Mouse (Mus musculus) hematopoietic stem cell, adult 5-6 weeks (primary cell): ENCODE measurements around the gene Vangl2. TPM values are rescaled to one million over a fixed set of nuclear protein-coding genes. Genes with fewer than 3 reads are reported as not detected.

Source experiments
- ATAC-seq, 2 experiments: fragments of 125-278 bp in 1 of 2; replicated peaks in 1 of 2; 2 replicates each; pipeline ENCODE4 v1.8.0; 2016 to 2017; ENCODE audit warnings: inconsistent platforms in 2 of 2, mild to moderate bottlenecking in 2 of 2, moderate number of reproducible peaks in 2 of 2, low read depth in 1 of 2, moderate TSS enrichment in 1 of 2; ENCODE audit not compliant: low FRiP score in 2 of 2, poor library complexity in 2 of 2, severe bottlenecking in 2 of 2, insufficient read depth in 1 of 2, low TSS enrichment in 1 of 2
- total RNA-seq: library from RNA; stranded (forward); fragments of 172-1452, 232-1000 nt; gene quantifications from 2 replicates; pipeline ENCODE4 v1.2.3, GENCODE M21; 2017

The Vangl2 gene
- total RNA-seq, 1 experiment from 2014 or later: 5.2 TPM

- no peak for ATAC-seq
Measured at GRCm38 (mm10) chr1:172015312-172015939, 12.8 kb downstream of the Vangl2 start.

GRCm38 (mm10) chr1:172014771-172015170 lies 13.5 kb downstream of the Vangl2 start:
- ATAC-seq: no peak

GRCm38 (mm10) chr1:172012030-172012429 lies 16.2 kb downstream of the Vangl2 start:
- peak; percentile 77 to 80 for ATAC-seq

DNA sequence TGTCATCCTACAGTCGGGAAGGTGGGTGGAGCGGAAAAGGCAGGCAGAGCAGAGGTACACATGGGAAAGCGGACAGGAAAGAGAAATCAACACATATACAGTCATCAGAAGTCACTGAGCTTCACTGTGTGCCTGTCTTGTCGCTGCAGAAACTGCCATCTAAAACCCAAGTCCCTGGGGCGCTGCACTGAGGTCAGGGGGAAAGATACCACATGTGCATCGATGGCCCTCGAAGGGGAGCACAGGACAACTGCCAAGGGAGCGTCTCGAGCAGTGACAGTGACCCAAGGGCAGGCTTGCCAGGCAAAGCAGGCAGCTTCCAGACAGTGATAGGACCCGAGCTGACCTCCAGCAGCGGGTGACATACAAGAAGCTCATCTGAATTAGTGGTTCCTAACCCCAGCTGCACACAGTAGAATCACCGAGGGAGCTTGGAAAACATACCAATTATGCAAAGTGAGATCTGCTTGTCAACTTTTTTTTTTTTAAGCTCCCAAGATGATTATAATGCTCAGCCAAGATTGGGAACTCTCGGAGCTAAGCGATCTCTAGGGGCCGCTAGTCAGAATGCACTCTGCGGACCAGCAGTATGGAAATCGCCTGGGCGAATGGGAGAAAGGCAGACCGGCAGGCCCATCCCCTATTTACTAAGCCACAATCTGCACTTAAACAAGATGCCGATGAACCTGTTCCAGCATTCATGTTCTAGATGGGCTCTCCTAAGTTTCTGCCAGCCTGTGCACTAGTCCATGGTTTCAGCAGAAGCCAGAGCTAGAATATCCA lies 18.0 kb downstream of the Vangl2 start:
- no peak for ATAC-seq

DNA sequence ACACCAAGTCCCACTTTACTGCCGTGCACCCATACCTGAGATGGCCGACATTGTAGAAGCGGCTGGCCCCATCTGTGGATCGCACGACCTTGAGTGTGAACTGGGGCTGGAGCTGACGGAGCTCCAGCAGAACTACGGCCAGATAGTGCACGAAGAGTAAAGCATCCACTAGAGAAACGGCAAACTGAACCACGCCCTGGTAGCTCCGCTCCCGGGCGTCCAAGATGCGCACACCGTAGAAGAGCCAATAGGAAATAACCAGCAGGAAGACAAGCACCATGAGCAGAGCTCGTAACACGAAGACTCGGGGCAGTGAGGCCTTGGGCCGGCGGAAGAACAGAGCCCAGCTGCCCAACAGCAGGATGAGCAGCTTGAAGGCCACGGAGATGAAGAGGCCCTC lies 18.8 kb downstream of the Vangl2 start:
- ATAC-seq: no peak

GRCm38 (mm10) chr1:172008351-172008750 lies 19.9 kb downstream of the Vangl2 start:
- ATAC-seq: no peak

DNA sequence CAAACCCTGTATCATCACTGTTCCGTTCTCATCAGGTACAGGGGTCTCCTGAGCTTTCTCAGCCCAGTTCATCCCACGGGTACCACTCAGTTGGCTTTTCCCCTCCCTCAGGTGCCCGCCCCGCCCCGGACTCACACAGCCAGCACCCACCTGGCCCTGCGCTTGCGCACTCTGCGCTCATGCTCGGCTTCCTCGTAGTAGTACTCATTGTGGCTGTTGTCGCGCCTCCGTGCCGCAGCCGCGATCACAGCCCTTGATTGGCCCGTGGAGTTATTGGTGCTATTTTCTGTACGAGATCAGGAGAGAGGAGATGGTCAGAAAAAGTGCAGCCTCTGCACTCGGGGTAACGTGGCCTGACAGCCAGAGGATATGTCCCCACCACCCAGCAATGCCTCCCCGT lies 20.5 kb downstream of the Vangl2 start:
- ATAC-seq: no peak

DNA sequence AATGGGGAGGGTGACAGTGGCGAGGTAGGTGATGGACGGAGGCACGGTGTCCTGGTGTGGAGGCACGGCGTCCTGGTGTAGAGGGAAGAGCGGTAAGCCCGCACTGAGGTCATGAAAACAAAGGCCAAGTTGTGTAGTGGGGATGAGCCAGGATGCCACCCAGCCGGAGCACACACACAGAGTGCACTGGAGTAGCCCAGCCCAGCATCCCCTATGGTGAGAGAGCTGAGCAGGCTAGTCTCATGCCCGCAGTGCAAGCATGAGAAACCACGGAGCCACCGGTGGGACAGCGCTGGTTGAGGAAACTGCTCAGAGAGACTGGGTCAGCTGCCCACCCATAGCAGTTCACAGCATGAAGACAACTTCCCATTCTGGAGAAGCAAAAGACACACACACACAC lies 26.6 kb downstream of the Vangl2 start:
- peak in 1 of 2 experiments; percentile 10; a peak in 1 of 4 replicates for ATAC-seq

DNA sequence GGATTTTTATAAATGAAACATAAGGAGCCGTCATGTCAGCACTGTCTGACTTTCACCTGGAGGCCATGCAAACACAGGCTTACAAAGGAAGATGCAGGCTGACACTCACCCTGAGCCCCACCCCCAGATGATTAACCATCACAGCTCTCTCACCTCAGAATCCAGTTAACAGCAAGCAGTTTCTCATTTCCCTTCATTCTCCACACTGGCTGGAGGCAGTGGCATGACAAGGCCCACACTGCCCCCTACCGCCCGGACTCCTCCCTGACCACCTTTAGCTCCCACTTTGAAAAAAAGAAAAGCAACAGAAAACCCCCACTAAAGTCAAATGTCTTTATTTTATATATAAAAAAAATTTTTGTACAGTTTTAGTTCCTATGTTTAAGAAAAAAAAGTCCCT lies 27.6 kb downstream of the Vangl2 start:
- ATAC-seq: peak; percentile 66 to 80

- ATAC-seq: no peak
Measured at GRCm38 (mm10) chr1:171998820-171999597, 29.2 kb downstream of the Vangl2 start.

DNA sequence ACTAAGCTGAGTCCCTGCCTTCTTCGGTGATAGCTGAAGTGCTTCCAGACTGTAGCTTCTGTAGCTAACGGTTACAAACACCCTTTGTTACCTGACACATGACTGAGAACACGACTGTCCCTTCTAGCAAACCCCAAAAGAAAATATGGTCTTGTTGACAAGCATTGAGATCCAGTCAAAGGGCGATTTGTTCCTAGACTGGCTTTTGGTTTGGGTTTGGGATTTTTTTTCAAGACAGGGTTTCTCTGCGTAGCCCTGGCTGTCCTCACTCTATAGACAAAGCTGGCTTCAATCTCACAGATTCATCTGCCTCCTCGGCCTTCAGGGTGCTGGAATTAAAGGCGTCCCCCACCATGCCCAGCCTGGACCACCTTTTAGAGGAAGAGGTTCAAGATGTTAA lies 31.5 kb downstream of the Vangl2 start:
- ATAC-seq: no peak

DNA sequence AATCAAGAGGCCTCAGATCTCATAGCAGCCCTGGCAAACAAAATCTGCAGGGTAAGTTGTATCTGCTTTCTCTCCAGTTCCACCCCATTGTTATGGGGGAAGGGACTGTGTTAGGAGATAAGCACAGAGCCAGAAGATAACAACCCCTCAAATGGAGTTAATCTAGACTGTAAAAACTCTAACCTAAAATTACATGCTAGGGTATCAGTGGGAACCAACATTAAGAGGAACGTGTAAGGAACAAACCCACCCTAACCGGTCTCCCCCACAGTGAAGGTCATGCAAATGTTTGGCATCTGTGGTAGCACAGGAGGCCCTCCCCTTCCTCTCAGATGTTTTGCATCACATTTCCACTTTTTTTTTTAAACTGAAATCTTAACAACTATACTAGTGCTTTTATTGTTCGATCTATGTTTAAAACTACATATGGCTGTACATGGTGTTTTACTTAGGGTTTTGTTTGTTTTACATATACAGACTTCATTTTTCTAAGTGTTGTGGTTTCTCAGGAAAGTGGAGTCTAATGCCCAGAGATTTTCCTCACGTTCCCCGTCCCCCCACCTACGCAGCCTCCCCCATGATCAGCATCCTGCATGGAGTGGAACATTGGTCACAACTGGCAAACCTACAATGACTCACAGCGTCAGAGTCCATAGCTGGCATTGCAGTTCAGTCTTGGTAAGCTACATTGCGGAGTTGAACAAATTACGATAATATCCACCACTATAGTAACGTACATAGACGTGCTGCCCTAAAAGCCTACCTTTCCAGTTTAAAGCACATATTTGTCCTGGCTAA lies 33.1 kb downstream of the Vangl2 start:
- ATAC-seq: peak; percentile 48 to 49

- ATAC-seq: no peak
Measured at GRCm38 (mm10) chr1:171994501-171994900, 33.7 kb downstream of the Vangl2 start.

GRCm38 (mm10) chr1:171992901-171993530 lies 35.2 kb downstream of the Vangl2 start:
- no peak for ATAC-seq

DNA sequence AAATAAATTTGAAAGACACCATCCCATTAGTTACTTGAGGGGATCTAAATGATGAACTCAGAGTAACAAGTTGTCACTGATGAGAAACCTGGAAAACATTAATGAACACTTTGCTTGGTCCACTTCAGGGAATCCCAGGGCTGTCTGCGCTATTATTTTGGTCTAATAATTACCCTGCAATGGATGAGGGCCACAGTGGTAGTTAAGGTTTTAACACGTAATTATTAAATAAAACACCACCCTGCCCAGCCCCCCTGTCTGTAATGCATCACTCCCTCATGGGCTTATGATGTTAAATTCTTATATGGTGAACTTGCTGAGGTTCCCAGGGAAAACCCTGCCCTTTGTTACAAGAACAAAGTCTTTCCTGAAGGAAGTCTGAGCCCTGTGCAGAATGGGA lies 36.4 kb downstream of the Vangl2 start:
- ATAC-seq: no peak

DNA sequence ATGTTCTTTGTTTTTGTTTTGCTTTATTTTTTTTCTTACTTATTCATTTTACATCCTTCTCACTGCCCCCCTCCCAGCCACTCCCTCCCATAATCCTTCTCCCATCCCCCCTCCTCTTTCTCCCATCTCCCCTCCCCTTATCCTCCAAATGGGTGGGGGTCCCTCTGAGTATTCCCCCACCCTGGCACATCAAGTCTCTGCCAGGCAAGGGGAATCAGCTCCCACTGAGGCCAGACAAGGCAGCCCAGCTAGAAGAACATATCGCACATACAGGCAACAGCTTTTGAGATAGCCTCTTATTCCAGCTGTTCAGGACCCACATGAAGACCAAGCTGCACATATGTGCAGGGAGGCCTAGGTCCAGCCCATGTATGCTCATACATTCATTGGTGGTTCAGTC lies 44.1 kb downstream of the Vangl2 start:
- no peak for ATAC-seq

- no peak for ATAC-seq
Measured at GRCm38 (mm10) chr1:171983372-171984001, 44.8 kb downstream of the Vangl2 start.
